Mouse (Mus musculus): ENCODE measurements around the gene Tnnt2. TPM values are rescaled to one million over a fixed set of nuclear protein-coding genes. Genes with fewer than 3 reads are reported as not detected.

Tnnt2 gene
- polyA plus RNA-seq, 1 experiment: not detected

DNA sequence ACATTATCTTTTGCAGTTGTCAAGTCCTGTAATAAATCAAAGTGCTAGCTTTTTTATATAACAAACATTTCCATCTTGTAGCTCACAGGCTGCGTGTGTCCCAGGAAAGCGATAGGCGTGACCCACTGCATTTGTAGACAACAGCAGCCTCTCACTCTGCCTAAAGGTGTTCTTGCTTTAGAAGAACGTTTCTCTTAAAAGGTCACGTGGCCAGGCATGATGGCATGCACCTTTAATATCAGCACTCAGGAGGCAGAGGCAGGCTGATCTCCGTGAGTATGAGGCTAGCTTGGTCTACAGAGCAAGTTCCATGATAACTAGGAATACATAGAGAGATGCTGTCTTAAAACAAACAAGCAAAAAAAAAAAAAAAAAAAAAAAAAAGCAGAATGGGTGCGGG, 22.4 kb downstream of the Tnnt2 start:
- no peaks in the 10 kb centered on the region for H3K4me1 ChIP-seq (ENCODE audit: control insufficient read depth, insufficient read depth, insufficient read length, low read length)
- no peak overlapping the region for H3K4me3 ChIP-seq (ENCODE audit: insufficient read depth, low read depth, low read length)
- H3K27ac ChIP-seq (replicated peaks; ENCODE audit: low read depth, low read length): no peak overlapping the region

DNA sequence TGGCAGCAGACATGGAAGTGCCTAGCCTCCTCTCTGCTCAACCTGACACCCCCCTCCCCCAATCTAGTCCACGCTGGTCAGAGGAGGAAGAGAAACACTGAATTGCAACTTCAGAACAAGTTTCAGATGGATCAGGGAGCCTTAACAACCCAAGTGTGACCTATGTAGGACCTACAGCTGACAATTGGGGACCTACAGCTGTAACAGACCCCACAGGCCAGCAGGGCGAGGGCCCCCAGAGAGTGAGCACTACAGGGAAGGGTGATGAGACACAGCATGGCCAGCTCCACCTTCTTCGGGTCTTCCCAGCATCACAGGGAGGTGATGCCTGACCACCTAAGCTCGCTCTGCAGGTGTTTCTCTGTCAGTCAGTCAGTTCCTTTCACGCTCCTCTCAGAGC, 24.9 kb downstream of the Tnnt2 start:
- Histone ChIP-seq H3K4me1 (ENCODE audit: control insufficient read depth, insufficient read depth, insufficient read length, low read length) (no peaks in the 10 kb centered on the region), H3K4me3 (ENCODE audit: insufficient read depth, low read depth, low read length) (no peak overlapping the region), H3K27ac (replicated peaks; ENCODE audit: low read depth, low read length) (no peak overlapping the region)

DNA sequence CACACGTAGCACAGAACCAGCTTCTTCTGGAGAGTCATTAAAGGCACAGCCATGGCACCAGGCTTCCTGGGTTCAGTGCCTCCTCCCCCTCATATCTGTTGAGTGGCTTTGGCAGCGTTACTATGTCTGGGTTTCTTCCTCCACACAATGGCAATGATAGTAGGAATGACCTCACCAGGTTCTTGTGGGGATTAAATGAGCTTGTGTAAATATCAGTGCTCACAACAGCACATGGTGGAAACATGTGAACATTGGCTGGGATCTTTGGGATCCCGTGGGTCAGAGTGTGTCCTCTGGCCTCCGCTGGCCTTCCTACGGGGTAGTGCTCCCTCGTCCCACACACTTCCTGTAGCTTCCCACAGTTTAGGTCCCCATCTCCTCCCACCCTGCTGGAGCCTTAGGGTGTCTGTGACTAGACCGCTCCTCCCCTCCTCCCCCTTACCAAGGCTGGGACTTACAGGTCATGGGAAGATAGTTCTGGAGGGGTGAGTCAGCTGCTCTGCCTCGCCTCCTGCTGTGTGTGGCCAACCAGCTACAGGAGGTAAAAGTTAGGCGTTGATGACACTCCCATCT, 25.9 kb downstream of the Tnnt2 start:
- no peak overlapping the region for H3K4me3 ChIP-seq (ENCODE audit: insufficient read depth, low read depth, low read length)
- H3K27ac ChIP-seq (replicated peaks; ENCODE audit: low read depth, low read length): no peak overlapping the region
- H3K4me1 ChIP-seq (ENCODE audit: control insufficient read depth, insufficient read depth, insufficient read length, low read length): no peaks in the 10 kb centered on the region

DNA sequence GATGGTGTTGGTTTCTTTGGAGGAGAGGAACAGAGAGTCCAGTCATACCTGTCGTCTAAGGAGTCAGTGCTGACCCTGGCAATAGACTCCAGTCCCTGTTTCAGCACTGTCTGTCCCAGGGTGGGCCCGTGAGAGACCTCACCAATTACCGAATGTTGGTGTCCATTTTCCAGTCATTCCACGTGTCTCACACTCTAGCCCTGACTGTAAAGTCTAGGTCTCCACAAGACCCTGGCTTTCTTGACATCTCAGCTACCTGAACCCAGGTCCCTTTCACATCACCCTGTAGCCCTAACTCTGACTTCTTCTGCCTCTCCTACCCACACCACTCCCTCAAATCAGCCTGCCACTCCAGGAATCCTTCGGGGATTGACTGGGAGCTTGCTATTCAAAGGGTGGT, 26.4 kb downstream of the Tnnt2 start:
- Histone ChIP-seq H3K27ac (replicated peaks; ENCODE audit: low read depth, low read length) (no peak overlapping the region), H3K4me3 (ENCODE audit: insufficient read depth, low read depth, low read length) (no peak overlapping the region), H3K4me1 (ENCODE audit: control insufficient read depth, insufficient read depth, insufficient read length, low read length) (no peaks in the 10 kb centered on the region)

DNA sequence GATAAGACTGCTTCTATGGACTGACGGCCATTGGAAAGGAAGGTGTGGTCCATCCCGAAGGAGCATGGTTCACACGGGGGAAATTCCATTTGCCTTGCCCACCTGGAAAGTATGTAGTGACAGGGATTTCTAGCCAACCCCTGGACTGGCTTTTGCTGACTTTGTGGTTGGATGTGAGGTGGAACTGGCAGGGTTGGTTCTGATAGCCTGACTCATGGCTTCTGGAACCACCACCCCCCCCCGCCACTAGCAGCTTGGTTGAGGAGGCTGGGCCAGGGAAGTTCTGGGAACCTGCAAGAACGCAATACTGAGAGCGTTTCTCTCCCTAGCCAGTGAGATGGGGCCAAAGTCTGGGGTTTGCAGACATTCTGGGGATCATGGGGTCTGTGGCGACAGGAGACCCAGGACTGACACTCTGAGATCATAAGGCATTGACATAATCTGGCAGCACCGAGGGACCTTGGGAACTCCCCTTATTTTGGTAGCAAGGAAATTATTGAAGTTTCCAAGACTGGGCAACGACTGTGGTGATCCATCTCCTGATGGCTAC, 27.7 kb downstream of the Tnnt2 start:
- H3K4me3 ChIP-seq (ENCODE audit: insufficient read depth, low read depth, low read length): no peak overlapping the region
- H3K4me1 ChIP-seq (ENCODE audit: control insufficient read depth, insufficient read depth, insufficient read length, low read length): no peaks in the 10 kb centered on the region
- H3K27ac ChIP-seq (replicated peaks; ENCODE audit: low read depth, low read length): no peak overlapping the region

DNA sequence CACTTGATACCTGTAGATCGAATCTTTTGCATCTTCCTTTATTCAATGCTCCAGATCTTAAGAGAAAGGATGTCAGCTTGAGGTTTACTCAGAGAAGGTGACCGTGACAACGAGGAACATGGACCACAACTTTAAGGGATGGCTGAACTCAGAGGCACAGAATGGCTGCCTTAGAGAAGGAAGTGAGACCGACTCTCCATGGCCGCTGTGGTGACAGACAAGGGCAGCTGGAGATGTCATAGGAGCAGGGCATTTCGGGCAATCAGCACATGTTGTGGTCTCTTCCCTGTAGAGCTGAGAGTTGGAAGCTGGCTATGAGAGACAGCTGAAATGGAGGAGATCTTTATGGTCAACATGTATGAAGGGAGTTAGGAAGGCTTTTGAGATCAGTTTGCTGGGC, 28.7 kb downstream of the Tnnt2 start:
- Histone ChIP-seq H3K4me3 (ENCODE audit: insufficient read depth, low read depth, low read length) (no peak overlapping the region), H3K27ac (replicated peaks; ENCODE audit: low read depth, low read length) (no peak overlapping the region), H3K4me1 (ENCODE audit: control insufficient read depth, insufficient read depth, insufficient read length, low read length) (no peaks in the 10 kb centered on the region)

DNA sequence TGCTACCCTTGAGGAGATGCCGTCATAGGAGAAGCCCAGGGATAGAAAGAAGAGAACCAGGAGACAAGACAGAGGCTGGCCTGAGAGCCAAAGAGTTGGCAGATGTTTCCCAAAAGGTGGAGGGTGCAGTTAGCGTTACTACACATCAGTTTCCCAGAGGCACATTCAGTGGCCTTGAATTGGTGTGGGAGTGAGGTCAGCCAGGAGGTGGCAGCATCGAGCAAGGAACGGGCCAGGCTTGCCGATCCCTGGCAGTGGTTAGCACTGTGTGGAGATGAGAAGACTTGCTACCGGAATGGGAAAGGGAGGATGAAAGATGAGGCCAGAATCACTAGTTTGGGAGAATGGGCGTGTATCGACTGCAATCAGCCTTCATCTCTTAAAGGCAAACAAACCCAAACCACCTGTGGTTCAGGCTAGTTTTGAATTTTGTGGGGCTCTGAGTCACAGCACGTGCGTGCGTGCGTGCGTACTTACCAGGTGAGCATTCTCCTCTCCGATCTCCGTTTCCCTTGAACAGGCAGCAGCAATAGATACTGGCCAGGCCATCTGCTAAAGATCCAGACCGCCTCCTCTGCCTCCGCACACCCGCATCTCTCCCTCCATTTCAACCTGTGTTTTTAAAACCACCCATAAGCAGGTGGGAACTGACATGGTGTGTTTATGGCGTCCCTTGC, 29.5 kb downstream of the Tnnt2 start:
- Histone ChIP-seq H3K4me1 (ENCODE audit: control insufficient read depth, insufficient read depth, insufficient read length, low read length) (no peaks in the 10 kb centered on the region), H3K27ac (replicated peaks; ENCODE audit: low read depth, low read length) (no peak overlapping the region), H3K4me3 (ENCODE audit: insufficient read depth, low read depth, low read length) (no peak overlapping the region)

DNA sequence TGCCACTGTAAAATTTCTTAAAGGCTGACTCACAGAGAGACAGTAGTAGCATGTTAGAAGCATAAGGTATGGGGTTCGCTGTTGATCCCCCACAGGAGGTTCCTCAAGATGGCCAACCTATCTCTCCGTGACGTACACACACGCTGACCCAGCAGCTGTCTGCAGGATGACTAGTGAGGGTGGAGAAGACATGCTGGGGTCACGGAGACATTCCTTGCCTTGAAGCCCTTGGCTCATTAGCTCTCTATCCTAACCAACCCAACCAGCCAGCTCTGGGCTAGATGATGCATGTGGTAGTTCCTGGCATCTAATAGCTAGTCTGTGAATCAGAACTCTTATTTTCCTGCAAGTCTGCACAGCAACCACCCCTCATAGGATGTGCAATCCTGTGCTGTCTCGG, 32.4 kb downstream of the Tnnt2 start:
- Histone ChIP-seq H3K4me1 (ENCODE audit: control insufficient read depth, insufficient read depth, insufficient read length, low read length) (no peaks in the 10 kb centered on the region), H3K27ac (replicated peaks; ENCODE audit: low read depth, low read length) (no peak overlapping the region), H3K4me3 (ENCODE audit: insufficient read depth, low read depth, low read length) (no peak overlapping the region)

DNA sequence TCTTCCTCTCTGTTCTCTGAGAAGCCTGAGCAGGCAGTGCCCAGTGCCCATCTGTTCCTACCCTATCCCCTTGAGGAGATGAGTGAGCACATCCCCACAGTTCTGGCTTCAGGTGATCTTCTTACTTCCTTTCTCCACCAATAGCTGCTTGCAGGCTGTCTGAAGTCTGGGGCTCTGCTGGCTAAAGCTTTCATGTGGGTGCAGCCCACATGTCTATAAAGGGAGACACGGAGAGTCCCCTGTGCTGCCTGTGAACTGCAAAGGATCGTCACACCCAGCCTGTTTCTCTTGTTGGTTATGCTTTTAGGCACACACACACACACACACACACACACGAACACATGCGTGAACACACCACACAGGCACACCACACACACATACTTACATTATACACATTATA, 36.8 kb downstream of the Tnnt2 start:
- Histone ChIP-seq H3K27ac (replicated peaks; ENCODE audit: low read depth, low read length) (no peak overlapping the region), H3K4me3 (ENCODE audit: insufficient read depth, low read depth, low read length) (no peak overlapping the region), H3K4me1 (ENCODE audit: control insufficient read depth, insufficient read depth, insufficient read length, low read length) (no peaks in the 10 kb centered on the region)

DNA sequence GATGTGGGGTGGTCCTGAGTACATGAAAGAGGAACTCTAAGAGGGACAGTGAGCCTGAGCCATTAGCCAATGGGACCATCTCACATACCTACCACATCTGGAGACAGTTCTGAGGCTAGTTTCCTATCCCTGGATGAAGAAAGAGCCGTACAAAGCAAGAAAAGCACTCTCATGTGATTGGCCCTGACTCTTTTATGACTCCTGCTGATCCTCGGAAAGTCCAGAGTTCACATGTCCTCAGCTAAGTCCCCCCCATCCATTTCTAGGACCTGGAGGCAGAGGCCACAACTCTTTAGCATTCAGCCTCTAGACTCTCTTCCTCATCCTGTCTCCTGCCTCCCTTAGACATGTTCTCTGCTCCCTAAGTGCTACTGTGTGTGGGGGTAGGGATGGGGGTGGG, 41.1 kb downstream of the Tnnt2 start:
- no peak overlapping the region for H3K27ac ChIP-seq (replicated peaks; ENCODE audit: low read depth, low read length)
- no peak overlapping the region for H3K4me3 ChIP-seq (ENCODE audit: insufficient read depth, low read depth, low read length)
- H3K4me1 ChIP-seq (ENCODE audit: control insufficient read depth, insufficient read depth, insufficient read length, low read length): no peaks in the 10 kb centered on the region

DNA sequence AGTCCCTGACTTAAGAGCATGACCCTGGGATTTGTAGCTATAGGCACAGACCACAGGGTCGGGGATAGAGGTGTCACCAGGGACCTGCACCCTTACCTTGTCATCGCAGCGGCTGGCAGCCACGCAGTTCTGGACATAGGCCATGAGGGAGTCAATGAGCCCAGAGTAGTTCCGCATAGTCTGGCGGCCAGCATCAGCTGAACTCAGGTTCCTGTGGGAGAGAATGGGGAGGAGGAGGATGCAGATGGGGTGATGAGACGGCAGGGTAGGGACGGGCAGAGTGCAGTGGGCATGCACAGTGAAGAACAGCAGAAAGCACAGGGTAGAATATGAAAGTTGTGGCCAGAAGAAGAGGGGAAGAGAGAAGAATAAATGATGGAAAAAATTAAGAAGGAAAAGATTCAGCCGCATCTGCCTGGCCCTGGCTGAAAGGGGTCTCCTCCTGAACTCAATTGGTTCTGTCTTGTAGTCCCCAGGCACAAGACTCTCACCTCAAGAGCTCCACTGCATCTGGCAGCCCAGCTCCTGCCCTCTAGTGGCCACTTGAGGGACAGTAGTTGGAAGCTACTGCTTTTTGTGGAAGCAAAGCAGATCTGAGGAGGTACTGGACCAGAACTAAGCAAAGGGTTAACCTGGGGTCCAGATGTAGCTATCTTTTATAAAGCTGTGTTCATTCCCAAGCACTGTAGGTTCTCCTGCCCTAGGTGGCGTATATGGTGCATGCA, 46.4 kb downstream of the Tnnt2 start:
- Histone ChIP-seq H3K27ac (replicated peaks; ENCODE audit: low read depth, low read length) (no peak overlapping the region), H3K4me1 (ENCODE audit: control insufficient read depth, insufficient read depth, insufficient read length, low read length) (no peaks in the 10 kb centered on the region), H3K4me3 (ENCODE audit: insufficient read depth, low read depth, low read length) (no peak overlapping the region)

DNA sequence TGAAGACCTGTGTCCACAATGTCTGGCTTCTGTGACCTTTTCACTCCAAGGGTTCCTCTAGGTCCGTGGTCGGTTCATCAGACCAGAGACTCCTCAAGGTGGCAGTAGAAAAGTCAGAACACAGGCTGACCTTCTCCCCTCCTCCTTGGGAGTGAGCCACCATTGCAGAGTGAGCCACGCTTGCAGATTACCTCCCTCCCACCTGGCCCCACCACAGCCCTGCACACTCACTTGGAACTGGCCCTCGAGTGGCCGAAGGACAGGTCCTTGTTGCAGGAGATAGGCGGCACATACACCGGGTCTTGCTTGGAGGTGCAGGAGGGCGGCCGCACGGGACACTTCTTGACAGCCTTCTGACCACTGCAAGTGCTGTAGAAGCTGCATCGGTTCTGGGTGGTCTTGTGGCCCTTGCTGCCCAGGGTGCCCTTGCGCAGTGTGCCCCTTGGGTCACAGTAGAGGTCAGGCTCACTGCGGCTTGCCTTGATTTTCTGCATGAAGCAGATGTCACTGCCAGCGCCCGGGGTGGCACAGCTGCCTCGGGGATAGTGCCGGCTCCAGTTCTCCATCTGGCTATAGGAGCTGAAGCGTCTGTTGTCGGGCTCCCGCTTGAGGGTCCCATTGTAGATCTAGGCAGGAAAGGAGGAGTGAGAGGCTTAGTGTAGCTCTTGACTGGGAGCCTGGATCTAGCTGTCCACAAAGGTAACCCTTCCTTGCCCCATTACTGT, 53.5 kb downstream of the Tnnt2 start:
- Histone ChIP-seq H3K4me3 (ENCODE audit: insufficient read depth, low read depth, low read length) (no peak overlapping the region), H3K4me1 (ENCODE audit: control insufficient read depth, insufficient read depth, insufficient read length, low read length) (no peaks in the 10 kb centered on the region), H3K27ac (replicated peaks; ENCODE audit: low read depth, low read length) (no peak overlapping the region)

DNA sequence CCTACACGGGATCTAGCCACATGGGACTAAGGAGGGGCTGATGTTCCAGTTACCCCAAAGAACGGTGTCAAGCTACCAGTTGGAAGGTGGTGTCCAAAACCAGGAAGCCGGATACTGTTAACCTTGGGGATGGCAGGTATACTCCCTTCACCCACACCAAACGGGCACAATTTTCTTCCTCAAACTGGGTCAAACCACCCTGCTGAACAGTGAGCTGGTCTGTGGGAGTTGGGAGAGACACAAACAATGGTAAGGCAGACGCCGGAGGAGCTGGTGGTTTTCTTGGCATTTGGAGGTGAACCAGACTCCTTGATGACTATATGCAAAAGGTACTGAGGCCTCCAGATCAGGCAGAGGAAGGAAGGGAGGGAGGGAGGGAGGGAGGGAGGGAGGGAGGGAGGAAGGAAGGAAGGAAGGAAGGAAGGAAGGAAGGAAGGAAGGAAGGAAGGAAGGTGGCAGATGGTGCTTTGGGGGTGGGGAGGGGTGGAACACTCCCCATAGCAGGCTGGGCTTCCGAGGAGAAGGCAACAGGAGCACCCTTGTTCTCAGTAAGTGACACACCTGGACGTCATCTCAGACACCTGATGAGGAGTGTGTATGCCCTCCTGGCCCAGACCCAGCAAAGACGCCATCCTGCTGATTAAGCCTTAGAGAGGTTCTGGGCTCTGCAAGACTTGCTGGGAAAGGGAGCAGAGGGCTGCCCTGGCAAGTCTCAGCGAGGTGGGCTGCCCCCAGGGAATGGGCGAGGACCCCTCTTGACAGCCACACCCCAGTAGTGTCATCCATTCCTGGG, 55.5 kb downstream of the Tnnt2 start:
- Histone ChIP-seq H3K4me1 (ENCODE audit: control insufficient read depth, insufficient read depth, insufficient read length, low read length) (no peaks in the 10 kb centered on the region), H3K27ac (replicated peaks; ENCODE audit: low read depth, low read length) (no peak overlapping the region), H3K4me3 (ENCODE audit: insufficient read depth, low read depth, low read length) (no peak overlapping the region)

DNA sequence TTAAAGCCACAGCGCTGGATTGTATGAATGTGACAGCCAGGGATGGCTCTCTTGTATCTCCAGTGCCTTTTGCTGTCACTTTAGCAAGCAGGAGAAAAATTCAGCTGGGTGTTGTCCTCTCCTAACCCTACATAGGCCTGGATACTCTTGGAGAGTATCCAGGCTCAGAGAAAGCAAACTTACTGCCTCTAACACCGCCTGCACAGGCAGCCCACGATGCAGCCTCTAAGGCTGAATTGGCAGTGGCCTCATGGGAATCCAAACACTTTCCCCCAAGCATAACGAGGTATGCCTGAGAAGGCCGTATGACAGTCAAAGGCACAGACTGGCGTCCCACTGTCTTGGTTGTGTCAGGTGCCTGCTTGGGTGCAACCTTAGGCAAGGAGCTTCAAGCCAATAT, 56.1 kb downstream of the Tnnt2 start:
- Histone ChIP-seq H3K4me1 (ENCODE audit: control insufficient read depth, insufficient read depth, insufficient read length, low read length) (no peaks in the 10 kb centered on the region), H3K27ac (replicated peaks; ENCODE audit: low read depth, low read length) (no peak overlapping the region), H3K4me3 (ENCODE audit: insufficient read depth, low read depth, low read length) (no peak overlapping the region)

DNA sequence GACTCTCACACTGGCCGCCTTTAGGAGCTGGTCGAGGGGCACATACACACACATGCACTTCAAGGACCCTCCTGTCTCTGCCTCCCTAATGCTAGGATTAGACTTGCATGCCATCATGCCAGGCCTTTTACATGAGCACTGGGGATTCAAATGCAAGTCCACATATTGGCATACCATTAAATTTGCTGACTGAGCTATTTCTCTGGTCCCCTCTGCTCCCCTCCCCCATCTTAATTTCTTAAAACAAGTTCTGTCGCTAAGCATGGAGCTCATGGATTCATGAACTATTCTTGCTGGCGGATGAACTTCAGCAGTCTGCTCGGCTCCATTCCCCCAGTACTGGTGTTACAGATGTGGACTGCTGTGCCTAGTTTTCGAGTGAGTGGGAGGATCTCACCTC, 56.6 kb downstream of the Tnnt2 start:
- H3K4me1 ChIP-seq (ENCODE audit: control insufficient read depth, insufficient read depth, insufficient read length, low read length): no peaks in the 10 kb centered on the region
- H3K4me3 ChIP-seq (ENCODE audit: insufficient read depth, low read depth, low read length): no peak overlapping the region
- H3K27ac ChIP-seq (replicated peaks; ENCODE audit: low read depth, low read length): no peak overlapping the region
